Mouse (Mus musculus) stomach, postnatal 0 days (tissue): ENCODE data around the gene Ttc5. TPM values are rescaled to one million over a fixed set of nuclear protein-coding genes. Genes with fewer than 3 reads are reported as not detected.
"Not testable (repeated sequence)": the region's sequence is repeated elsewhere in the genome, so short reads cannot be mapped to it uniquely, and the experiment has no call there.

Source experiments
- ATAC-seq: fragments of 200-750 bp; cut with Nextera tagmentation; 2 replicates; pipeline ENCODE4 v1.8.0; 2017; ENCODE audit not compliant: low FRiP score, low TSS enrichment
- DNase-seq: peaks from one replicate; pipeline ENCODE4 v3.0.0-alpha.2; 2016; ENCODE audit warnings: low spot score
- H3K27ac ChIP-seq: fragments of 300-500 bp; sonication (generic); replicated peaks from 2 replicates; pipeline ENCODE4 v1.5.1; 2014; ENCODE audit warnings: mild to moderate bottlenecking, control low read depth
- H3K27me3 ChIP-seq: fragments of 300-500 bp; sonication (generic); 2 replicates; pipeline ENCODE4 v1.6.1; 2014; ENCODE audit warnings: low read length; ENCODE audit not compliant: control insufficient read depth, insufficient read depth
- H3K36me3 ChIP-seq: fragments of 300-500 bp; sonication (generic); 2 replicates; pipeline ENCODE4 v1.6.1; 2014; ENCODE audit warnings: low read length, mixed read lengths; ENCODE audit not compliant: control insufficient read depth, insufficient read depth
- H3K4me1 ChIP-seq: fragments of 300-500 bp; sonication (generic); replicated peaks from 2 replicates; pipeline ENCODE4 v1.6.1; 2014; ENCODE audit warnings: antibody characterized with exemption; ENCODE audit not compliant: control insufficient read depth, insufficient read depth
- H3K4me2 ChIP-seq: fragments of 300-500 bp; sonication (generic); replicated peaks from 2 replicates; pipeline ENCODE4 v1.6.1; 2014; ENCODE audit warnings: low read depth, mild to moderate bottlenecking, control low read depth, moderate library complexity
- H3K4me3 ChIP-seq: fragments of 300-500 bp; sonication (generic); 2 replicates; pipeline ENCODE4 v1.5.1; 2014; ENCODE audit warnings: low read depth, low read length, control low read depth
- H3K9ac ChIP-seq: fragments of 300-500 bp; sonication (generic); 2 replicates; pipeline ENCODE4 v1.6.1; 2014; ENCODE audit warnings: mild to moderate bottlenecking, low read length, control low read depth, mixed read lengths
- H3K9me3 ChIP-seq: fragments of 300-500 bp; sonication (generic); 2 replicates; pipeline ENCODE4 v1.6.1; 2016; ENCODE audit warnings: low read length; ENCODE audit not compliant: control insufficient read depth
- CTCF ChIP-seq: IDR thresholded peaks from 2 replicates; pipeline ENCODE4 v1.5.1; 2016; ENCODE audit warnings: antibody characterized with exemption, low read depth, mild to moderate bottlenecking, moderate library complexity
- EP300 ChIP-seq: optimal IDR thresholded peaks from 2 replicates; pipeline ENCODE3; 2016; ENCODE audit warnings: antibody characterized with exemption
- WGBS: fragments of 180-500 bp; shearing (Covaris S2); extraction: QIAGEN DNeasy Blood & Tissue Kit; methylation state at CpG from one replicate; pipeline ENCODE4 v1.1.7; 2014; 5-methylcytosine and 5-hydroxymethylcytosine counted together
- polyA plus RNA-seq: library from polyadenylated mRNA; unstranded; fragments of >200 nt; fragmentation: Nextera tagmentation; extraction: Ambion mirVana; gene quantifications from 2 replicates; pipeline ENCODE4 v1.2.1, GENCODE M21; 2015

The Ttc5 gene
- polyA plus RNA-seq, 1 experiment from 2014 or later = 37.0 TPM

DNA sequence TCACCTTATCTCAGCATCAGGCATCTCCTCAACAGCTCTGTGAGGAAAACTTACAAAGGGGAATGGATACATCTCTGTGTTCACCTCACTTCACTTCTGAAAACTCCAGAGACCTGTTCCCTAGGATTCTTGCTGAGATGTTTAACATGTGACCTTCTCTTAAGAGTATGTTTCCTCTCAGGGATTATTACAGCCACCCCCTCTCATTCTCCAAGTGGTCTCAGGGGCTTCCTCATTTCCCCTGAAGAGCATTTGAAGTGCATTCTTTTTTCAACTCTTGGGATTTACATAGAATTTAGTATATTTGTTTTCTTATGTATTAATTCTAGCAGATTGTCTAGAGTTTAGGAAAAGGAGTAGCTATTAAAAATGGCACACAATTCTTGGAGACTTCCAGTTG, 40.3 kb downstream of the Ttc5 start, which contains the start of gene Olfr749:
Olfr749 (minus strand) TSS at position 101 of the 400 bp plus-strand sequence.
- Histone ChIP-seq H3K4me3 (no peak within 1 kb of the TSS), H3K4me2 (no peak within 1 kb of the TSS), H3K4me1 (no peaks in the 10 kb centered on the region), H3K27ac (no peak within 1 kb of the TSS), H3K27me3 (no peaks in the 10 kb centered on the region), H3K36me3 (no peaks in the 10 kb centered on the region), H3K9ac (no peak within 1 kb of the TSS), H3K9me3 (no peaks in the 10 kb centered on the region)
- ATAC-seq (no peak), DNase-seq (no peak)
- no peak for TF ChIP-seq CTCF
- no peak for TF ChIP-seq EP300

DNA sequence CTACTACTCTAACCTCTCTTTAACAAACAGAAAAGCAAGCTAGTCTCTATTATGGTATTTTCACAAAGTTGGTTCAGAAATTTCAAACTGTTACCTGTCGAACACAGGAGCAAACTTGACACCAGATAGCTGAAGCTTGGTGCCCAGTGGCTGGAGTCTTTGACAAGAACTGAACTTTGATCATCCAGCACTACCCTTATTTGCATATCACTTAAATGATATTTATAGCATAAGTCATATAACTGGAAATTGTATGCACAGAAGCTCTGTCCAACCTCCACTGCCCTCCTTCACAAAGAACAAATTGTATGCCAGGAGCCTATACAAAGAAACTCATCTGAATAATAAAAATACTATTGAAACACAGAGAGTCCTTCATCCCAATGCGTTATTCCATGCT, 43.7 kb downstream of the Ttc5 start:
- no peak overlapping the region for H3K9ac ChIP-seq
- H3K4me1 ChIP-seq = no peaks in the 10 kb centered on the region
- H3K4me3 ChIP-seq = no peak overlapping the region
- H3K27me3 ChIP-seq = no peaks in the 10 kb centered on the region
- no peak for TF ChIP-seq EP300
- TF ChIP-seq CTCF = no peak
- ATAC-seq (no peak), DNase-seq (no peak)
- no peaks in the 10 kb centered on the region for H3K36me3 ChIP-seq
- H3K4me2 ChIP-seq = no peak overlapping the region
- no peaks in the 10 kb centered on the region for H3K9me3 ChIP-seq
- H3K27ac ChIP-seq = no peak overlapping the region
- WGBS = 56% methylated on average over 2 of the region's 2 CpGs

DNA sequence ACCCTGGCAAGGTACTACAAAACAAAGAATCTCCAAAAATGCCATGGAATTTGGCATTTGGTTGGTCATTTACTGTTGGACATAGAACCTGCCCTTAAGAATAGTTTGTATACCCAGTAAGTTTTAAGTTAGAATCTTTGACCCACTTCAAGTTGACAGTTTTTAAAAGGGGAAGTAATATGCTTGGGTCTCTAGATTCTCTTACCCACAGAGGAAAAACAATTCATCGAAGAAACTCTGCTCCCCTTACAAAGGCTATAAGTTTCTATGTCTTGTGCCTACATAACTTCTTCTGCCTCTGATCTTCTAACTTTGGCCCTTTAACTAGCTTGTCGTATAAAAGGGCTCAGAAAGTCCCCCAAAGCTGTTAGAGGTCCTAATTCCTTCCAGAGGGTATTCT, 45.0 kb downstream of the Ttc5 start:
- DNase-seq = no peak
- Histone ChIP-seq H3K9me3 (no peaks in the 10 kb centered on the region), H3K27ac (no peak overlapping the region), H3K9ac (no peak overlapping the region), H3K27me3 (no peaks in the 10 kb centered on the region), H3K4me3 (no peak overlapping the region), H3K4me1 (no peaks in the 10 kb centered on the region), H3K4me2 (no peak overlapping the region), H3K36me3 (no peaks in the 10 kb centered on the region)
- WGBS = 68% methylated on average over 2 of the region's 2 CpGs
- no peak for ATAC-seq
- TF ChIP-seq EP300 = no peak
- TF ChIP-seq CTCF = no peak

DNA sequence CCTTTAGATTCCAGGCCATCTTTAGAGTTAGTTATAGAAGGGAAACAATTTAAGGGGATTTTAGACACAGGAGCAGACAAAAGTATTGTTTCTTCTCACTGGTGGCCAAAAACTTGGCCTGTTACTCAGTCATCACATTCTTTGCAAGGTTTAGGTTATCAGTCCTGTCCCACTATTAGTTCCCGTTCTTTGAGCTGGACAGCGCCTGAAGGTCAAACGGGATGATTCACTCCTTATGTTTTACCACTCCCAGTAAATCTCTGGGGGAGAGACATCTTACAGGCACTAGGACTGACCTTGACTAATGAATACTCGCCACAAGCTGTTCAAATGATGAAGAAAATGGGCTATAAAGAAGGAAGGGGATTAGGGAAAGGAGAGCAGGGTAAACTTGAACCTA, 62.9 kb downstream of the Ttc5 start:
- not testable (repeated sequence) for ATAC-seq
- WGBS = 83% methylated on average over 3 of the region's 4 CpGs

DNA sequence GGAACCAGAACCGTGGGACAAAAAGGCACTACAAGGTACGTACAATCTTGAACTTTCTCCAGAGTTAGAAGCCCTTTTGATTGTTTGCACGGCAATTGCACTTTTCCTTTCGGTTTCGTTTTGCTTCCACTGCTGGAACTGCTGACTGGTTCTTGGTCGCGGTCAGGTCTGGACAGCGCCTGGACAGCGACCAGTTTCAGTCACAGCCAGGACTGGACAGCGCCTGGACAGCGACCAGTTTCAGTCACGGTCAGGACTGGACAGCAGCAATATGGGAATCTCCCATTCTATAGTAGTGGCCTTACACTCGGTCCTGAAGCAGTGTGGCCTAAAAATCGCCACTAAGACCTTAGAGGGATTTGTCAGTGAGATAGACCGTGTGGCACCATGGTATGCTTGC, 65.4 kb downstream of the Ttc5 start:
- DNase-seq, H3K4me3 ChIP-seq, H3K4me1 ChIP-seq, ATAC-seq, H3K27me3 ChIP-seq, H3K27ac ChIP-seq, H3K4me2 ChIP-seq, H3K9ac ChIP-seq, H3K36me3 ChIP-seq, H3K9me3 ChIP-seq: not testable (repeated sequence)
- 87% methylated on average over 15 of the region's 15 CpGs for WGBS

More for the DNA sequence above, 62.9 kb downstream of the Ttc5 start:
- H3K4me3 ChIP-seq, H3K27me3 ChIP-seq, H3K4me2 ChIP-seq, DNase-seq, H3K27ac ChIP-seq, H3K36me3 ChIP-seq, H3K9ac ChIP-seq, H3K9me3 ChIP-seq, H3K4me1 ChIP-seq: not testable (repeated sequence)

Other genes starting within 250 kb of the Ttc5 start
- not detected in 2 replicates for gene Olfr744, start 170.6 kb downstream of the Ttc5 start, polyA plus RNA-seq
- 0.08 TPM in 1 of 2 replicates, not detected in the other for gene Olfr745, start 146.1 kb downstream of the Ttc5 start, polyA plus RNA-seq
- gene Olfr746, start 138.4 kb downstream of the Ttc5 start, polyA plus RNA-seq = not detected in 2 replicates
- gene Olfr747, start 92.3 kb downstream of the Ttc5 start, polyA plus RNA-seq = not detected in 2 replicates
- gene Olfr748, start 78.1 kb downstream of the Ttc5 start, polyA plus RNA-seq = not detected in 2 replicates
- gene Olfr749, start 40.4 kb downstream of the Ttc5 start, polyA plus RNA-seq = not detected in 2 replicates
- not detected in 2 replicates for gene Ccnb1ip1, start 22.2 kb upstream of the Ttc5 start, polyA plus RNA-seq
- gene Parp2, start 22.3 kb upstream of the Ttc5 start, polyA plus RNA-seq = 27.9 and 28.7 TPM in 2 replicates
- gene Tep1, start 85.0 kb upstream of the Ttc5 start, polyA plus RNA-seq = 6.2 and 7.8 TPM in 2 replicates
- gene Klhl33, start 112.0 kb upstream of the Ttc5 start, polyA plus RNA-seq = 0.31 and 0.33 TPM in 2 replicates
- gene Osgep, start 139.4 kb upstream of the Ttc5 start, polyA plus RNA-seq = 69.4 and 71.7 TPM in 2 replicates
- gene Apex1, start 139.4 kb upstream of the Ttc5 start, polyA plus RNA-seq = 92.1 and 100.0 TPM in 2 replicates
- 38.3 and 42.7 TPM in 2 replicates for gene Pip4p1, start 145.3 kb upstream of the Ttc5 start, polyA plus RNA-seq
- 44.7 and 48.6 TPM in 2 replicates for gene Pnp, start 145.6 kb upstream of the Ttc5 start, polyA plus RNA-seq
- gene Gm49342, start 159.0 kb upstream of the Ttc5 start, polyA plus RNA-seq = not detected in 2 replicates
- gene Pnp2, start 170.5 kb upstream of the Ttc5 start, polyA plus RNA-seq = 0.33 and 0.40 TPM in 2 replicates
- gene Rnase10, start 222.2 kb upstream of the Ttc5 start, polyA plus RNA-seq = 0.11 and 0.23 TPM in 2 replicates